Comparison of ENCODE assay signal across 27 mouse cellular contexts in the genomic region with DNA sequence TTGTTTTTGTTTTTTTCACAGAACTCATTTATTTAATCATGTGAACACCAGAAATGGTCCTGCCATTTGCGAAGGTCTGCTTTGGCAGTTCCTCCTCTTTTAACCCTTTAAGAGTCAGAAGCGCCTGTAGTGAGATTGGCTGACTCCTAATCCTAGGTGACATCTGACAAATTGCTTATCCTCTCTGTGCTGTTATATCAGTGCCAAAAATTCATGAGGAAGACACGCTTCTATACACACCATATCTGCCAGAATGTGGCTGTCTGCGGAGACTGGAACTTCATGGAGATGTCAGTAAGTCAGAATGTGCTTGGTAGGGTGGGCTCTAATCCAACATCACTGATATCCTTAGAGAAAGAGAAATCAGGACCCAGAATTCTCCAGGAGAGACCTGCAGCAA.
"Had no signal": no experiment of that assay in that cellular context is flagged by ENCODE, and none has a peak within 500 bp of the region (broad histone marks: within the 10 kb centered on the region; RNA-seq: fewer than 3 reads in every experiment).

No protein-coding gene starts in this region.

- H3K9me3 ChIP-seq: embryonic facial prominence, embryonic 10.5 days; embryonic facial prominence, embryonic 12.5 days; embryonic facial prominence, embryonic 13.5 days; embryonic facial prominence, embryonic 15.5 days; forebrain, embryonic 10.5 days; forebrain, embryonic 12.5 days; forebrain, embryonic 13.5 days; forebrain, embryonic 15.5 days had no signal

- DNase-seq: cerebellum, adult 2 months; cerebellum, adult 8-10 months; cerebellum, adult 9-10 months; cerebellum, adult 9-11 months; cerebellum, postnatal 14 days; cerebellum, postnatal 25 days; embryo, embryonic 11 days; forebrain, postnatal 0 days; gastrocnemius, adult 2 months; gastrocnemius, postnatal 10 days; gastrocnemius, postnatal 14 days; gastrocnemius, postnatal 25 days; gastrocnemius, postnatal 36 days; heart, adult 11 months; heart, adult 18-20 months; heart, adult 2 months had no signal

- H3K9ac ChIP-seq: embryonic facial prominence, embryonic 12.5 days; embryonic facial prominence, embryonic 13.5 days; embryonic facial prominence, embryonic 15.5 days; forebrain, embryonic 12.5 days; forebrain, embryonic 13.5 days; forebrain, embryonic 15.5 days; forebrain, postnatal 0 days had no signal

- H3K36me3 ChIP-seq: embryonic facial prominence, embryonic 10.5 days; embryonic facial prominence, embryonic 12.5 days; embryonic facial prominence, embryonic 13.5 days; embryonic facial prominence, embryonic 15.5 days; forebrain, embryonic 10.5 days; forebrain, embryonic 12.5 days; forebrain, embryonic 15.5 days had no signal

- H3K27me3 ChIP-seq: embryonic facial prominence, embryonic 12.5 days; embryonic facial prominence, embryonic 13.5 days; embryonic facial prominence, embryonic 15.5 days; forebrain, embryonic 12.5 days; forebrain, embryonic 13.5 days; forebrain, embryonic 15.5 days had no signal

- ATAC-seq: forebrain, embryonic 13.5 days; forebrain, embryonic 14.5 days; forebrain, embryonic 15.5 days; forebrain, embryonic 16.5 days; forebrain, postnatal 0 days had no signal

- H3K27ac ChIP-seq: embryonic facial prominence, embryonic 10.5 days; embryonic facial prominence, embryonic 12.5 days; embryonic facial prominence, embryonic 13.5 days; embryonic facial prominence, embryonic 15.5 days; forebrain, embryonic 10.5 days; forebrain, embryonic 12.5 days; forebrain, embryonic 13.5 days; forebrain, embryonic 15.5 days; gastrocnemius, adult 2 months; heart, adult 2 months had no signal

- H3K4me1 ChIP-seq: embryonic facial prominence, embryonic 10.5 days; embryonic facial prominence, embryonic 12.5 days; embryonic facial prominence, embryonic 13.5 days; embryonic facial prominence, embryonic 15.5 days; forebrain, embryonic 10.5 days; forebrain, embryonic 12.5 days; forebrain, embryonic 13.5 days; forebrain, embryonic 15.5 days had no signal

- H3K4me2 ChIP-seq: embryonic facial prominence, embryonic 12.5 days; embryonic facial prominence, embryonic 13.5 days; embryonic facial prominence, embryonic 15.5 days; forebrain, embryonic 12.5 days; forebrain, embryonic 13.5 days; forebrain, embryonic 15.5 days had no signal

- H3K4me3 ChIP-seq: embryonic facial prominence, embryonic 10.5 days; embryonic facial prominence, embryonic 12.5 days; embryonic facial prominence, embryonic 13.5 days; embryonic facial prominence, embryonic 15.5 days; erythroblast, embryonic 14.5 days; forebrain, embryonic 10.5 days; forebrain, embryonic 12.5 days; forebrain, embryonic 13.5 days; forebrain, embryonic 15.5 days; gastrocnemius, adult 2 months; heart, adult 2 months had no signal
